Mouse (Mus musculus) spleen, adult 10 weeks (tissue): ENCODE data around the gene Nsf. TPM values are rescaled to one million over a fixed set of nuclear protein-coding genes. Genes with fewer than 3 reads are reported as not detected.

ENCODE experiments used
- polyA plus RNA-seq: library from polyadenylated mRNA; stranded (reverse); fragments of 350-450 nt; fragmentation: Illumina TruSeq; extraction: RNeasy Lipid Tissue Mini Kit (QIAGEN cat#74804); gene quantifications from one replicate; pipeline ENCODE4 v1.2.3, GENCODE M21; 2015; ENCODE audit warnings: low replicate concordance; ENCODE audit not compliant: insufficient read depth

The Nsf gene
- 50.1 TPM for polyA plus RNA-seq

GRCm38 (mm10) chr11:103953896-103954292 lies at the start of gene Nsf:
TSS of gene Nsf (minus strand) at chr11:103954056.

DNA sequence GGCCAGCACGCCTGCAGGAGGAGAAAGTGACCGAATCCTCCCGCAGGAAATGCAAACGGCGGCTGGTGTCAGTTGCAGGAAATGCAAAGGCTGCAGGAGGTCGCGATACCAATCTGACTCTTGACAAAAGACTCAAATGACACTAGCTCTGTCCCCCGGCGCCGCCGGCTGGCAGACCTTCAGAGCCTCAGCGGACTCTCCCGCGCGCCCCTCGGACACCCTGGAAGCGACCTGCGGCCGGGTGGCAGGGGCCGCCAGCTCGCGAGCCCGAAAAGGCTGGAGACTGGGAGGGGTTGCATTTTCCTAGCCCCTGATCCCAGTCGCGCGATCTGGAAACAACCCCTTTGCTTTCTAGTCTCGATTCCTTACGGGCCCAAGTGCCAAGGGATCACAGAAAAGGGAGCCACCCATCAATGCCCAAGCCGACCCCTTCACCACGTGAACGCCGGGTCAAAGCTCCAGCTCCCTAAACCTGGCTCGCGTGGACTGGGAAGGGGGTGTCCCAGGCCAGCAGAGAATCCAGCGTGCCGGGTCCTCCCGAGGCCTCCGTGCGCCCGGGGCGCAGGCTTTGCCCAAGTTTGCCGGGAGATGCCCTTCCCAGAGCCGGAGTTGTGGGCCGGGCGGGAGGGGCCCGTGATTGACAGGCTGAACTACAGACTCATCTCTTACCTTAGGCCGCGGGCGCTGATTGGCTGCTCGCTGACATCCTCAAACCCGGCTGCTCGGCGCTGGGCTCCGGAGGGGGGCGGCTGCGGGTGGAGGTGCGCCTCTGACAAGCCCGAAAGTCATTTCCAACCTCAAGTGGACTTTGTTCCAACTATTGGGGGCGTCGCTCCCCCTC lies 180.2 kb downstream of the Nsf start, which contains the start of gene Wnt3:
Wnt3 (plus strand) TSS at position 764 of the 841 bp plus-strand sequence.

Other genes with a start within 250 kb of the Nsf start
- 0.04 TPM for gene Wnt9b, start 204.2 kb downstream of the Nsf start, polyA plus RNA-seq
- not detected for gene Wnt3, start 179.9 kb downstream of the Nsf start, polyA plus RNA-seq
- gene Arf2, start 12.7 kb upstream of the Nsf start, polyA plus RNA-seq: 38.9 TPM
- gene Crhr1, start 178.8 kb upstream of the Nsf start, polyA plus RNA-seq: 1.3 TPM
- gene Sppl2c, start 232.3 kb upstream of the Nsf start, polyA plus RNA-seq: not detected